Mouse (Mus musculus) CH12.LX (cell line): ENCODE data around the gene Rnasek. TPM values are rescaled to one million over a fixed set of nuclear protein-coding genes. Genes with fewer than 3 reads are reported as not detected.

Experiments used
- DNase-seq: peaks from one replicate; pipeline ENCODE4 v3.0.0-alpha.2; 2013; ENCODE audit errors: extremely low read depth
- H3K27ac ChIP-seq: 2 replicates; pipeline ENCODE4 v1.5.1; 2012; ENCODE audit warnings: low read depth, mild to moderate bottlenecking, control low read depth, moderate library complexity; ENCODE audit not compliant: insufficient read depth
- H3K27me3 ChIP-seq: replicated peaks from 2 replicates; pipeline ENCODE3; 2012; ENCODE audit warnings: inconsistent platforms
- H3K36me3 ChIP-seq, 2 experiments: replicated peaks in 1 of 2; 2 replicates each; pipeline versions ENCODE3 to v1.6.1; 2012; ENCODE audit warnings: inconsistent platforms in 1 of 2, low read length in 1 of 2, mild to moderate bottlenecking in 1 of 2, mixed read lengths in 1 of 2, moderate library complexity in 1 of 2; ENCODE audit not compliant: control insufficient read depth in 1 of 2, insufficient read depth in 1 of 2
- H3K4me1 ChIP-seq, 2 experiments: 2 replicates each; pipeline ENCODE4 v1.6.1; 2012; ENCODE audit warnings: inconsistent platforms in 1 of 2, moderate library complexity in 1 of 2; ENCODE audit not compliant: insufficient read depth in 2 of 2, control insufficient read depth in 1 of 2
- H3K4me2 ChIP-seq: 2 replicates; pipeline ENCODE4 v1.6.1; 2012; ENCODE audit warnings: low read depth, mild to moderate bottlenecking, control low read depth; ENCODE audit not compliant: poor library complexity, insufficient read depth, severe bottlenecking
- H3K4me3 ChIP-seq, 3 experiments: fragments of 150-350 bp in 1 of 3; sonication (generic) in 1 of 3; replicated peaks in 1 of 3; 2 replicates each; pipeline versions ENCODE3 to v1.5.1; 2011 to 2012; ENCODE audit warnings: low read depth in 2 of 3, low read length in 2 of 3, mild to moderate bottlenecking in 2 of 3, moderate library complexity in 2 of 3, control low read depth in 1 of 3, improper control_type of control experiment in 1 of 3, inconsistent platforms in 1 of 3, mixed read lengths in 1 of 3; ENCODE audit not compliant: poor library complexity in 1 of 3
- H3K79me2 ChIP-seq: replicated peaks from 2 replicates; pipeline ENCODE4 v1.6.1; 2012; ENCODE audit warnings: mild to moderate bottlenecking, moderate library complexity; ENCODE audit not compliant: control insufficient read depth, poor library complexity, insufficient read depth, severe bottlenecking; ENCODE audit errors: extremely low read depth
- H3K9ac ChIP-seq: 2 replicates; pipeline ENCODE4 v1.6.1; 2012; ENCODE audit warnings: low read depth, mild to moderate bottlenecking, control low read depth, moderate library complexity; ENCODE audit not compliant: insufficient read depth
- H3K9me3 ChIP-seq: replicated peaks from 2 replicates; pipeline ENCODE3; 2012; ENCODE audit warnings: low read length, inconsistent platforms, mixed read lengths
- ELF1 ChIP-seq: IDR thresholded peaks from 2 replicates; pipeline ENCODE4 v1.6.1; 2014; ENCODE audit warnings: low read depth, mild to moderate bottlenecking, inconsistent platforms, low read length, improper control_type of control experiment
- GABPA ChIP-seq: IDR thresholded peaks from 2 replicates; pipeline ENCODE4 v1.6.1; 2012; ENCODE audit warnings: low read depth, low read length, improper control_type of control experiment, inconsistent platforms; ENCODE audit not compliant: insufficient replicate concordance
- HCFC1 ChIP-seq: IDR thresholded peaks from 2 replicates; pipeline ENCODE4 v1.6.1; 2012; ENCODE audit warnings: low read depth, mild to moderate bottlenecking, inconsistent platforms, low read length, improper control_type of control experiment
- JUN ChIP-seq: IDR thresholded peaks from 2 replicates; pipeline ENCODE4 v1.6.1; 2011; ENCODE audit warnings: low read depth, mild to moderate bottlenecking, low read length, improper control_type of control experiment, moderate library complexity; ENCODE audit not compliant: insufficient read depth
- MAZ ChIP-seq: IDR thresholded peaks from 2 replicates; pipeline ENCODE4 v1.6.1; 2012; ENCODE audit warnings: low read depth, mild to moderate bottlenecking, inconsistent platforms, low read length, improper control_type of control experiment, moderate library complexity
- MYC ChIP-seq: IDR thresholded peaks from 2 replicates; pipeline ENCODE4 v1.6.1; 2011; ENCODE audit warnings: low read depth, mild to moderate bottlenecking, improper control_type of control experiment, low read length
- POLR2A ChIP-seq: IDR thresholded peaks from 2 replicates; pipeline ENCODE4 v1.6.1; 2011; ENCODE audit warnings: low read depth, mild to moderate bottlenecking, improper control_type of control experiment, low read length
- SIN3A ChIP-seq: IDR thresholded peaks from 2 replicates; pipeline ENCODE4 v1.6.1; 2012; ENCODE audit warnings: low read length, improper control_type of control experiment, inconsistent platforms
- TCF12 ChIP-seq: IDR thresholded peaks from 2 replicates; pipeline ENCODE4 v1.6.1; 2014; ENCODE audit warnings: low read depth, mild to moderate bottlenecking, inconsistent platforms, low read length, improper control_type of control experiment
- USF1 ChIP-seq: IDR thresholded peaks from 2 replicates; pipeline ENCODE4 v1.6.1; 2014; ENCODE audit warnings: low read depth, mild to moderate bottlenecking, inconsistent platforms, low read length, improper control_type of control experiment
- ZC3H11A ChIP-seq: IDR thresholded peaks from 2 replicates; pipeline ENCODE4 v1.6.1; 2012; ENCODE audit warnings: low read depth, mild to moderate bottlenecking, inconsistent platforms, low read length, improper control_type of control experiment
- ZMIZ1 ChIP-seq: IDR thresholded peaks from 2 replicates; pipeline ENCODE4 v1.6.1; 2012; ENCODE audit warnings: low read depth, mild to moderate bottlenecking, inconsistent platforms, low read length, improper control_type of control experiment
- dilution Hi-C: fragments of 300-500 bp; cut with MboI; formaldehyde crosslinking; loops from 2 replicates; pipeline ENCODE4 v1.14.3; 2020; ENCODE audit warnings: low sequenced_read_pairs; ENCODE audit not compliant: extremely low pct_unique_long_range_greater_than_20kb, extremely low pct_ligation_motif_present
- in situ Hi-C: fragments of 300-500 bp; cut with MboI; formaldehyde crosslinking; loops from 3 replicates; pipeline ENCODE4 v1.14.3; 2019; ENCODE audit warnings: low sequenced_read_pairs, low pct_ligation_motif_present, low pct_unique_long_range_greater_than_20kb, mixed read lengths
- polyA plus RNA-seq: library from polyadenylated mRNA; unstranded; fragments of >175 nt; gene quantifications from 2 replicates; pipeline ENCODE4 v1.2.1, GENCODE M21; 2012; ENCODE audit warnings: low read depth; ENCODE audit not compliant: insufficient read length
- total RNA-seq, 2 experiments: library from RNA; depleted of rRNA; stranded (reverse); fragments of 300-350 nt in 1 of 2; fragments of >200 nt in 1 of 2; gene quantifications; 2 replicates each; pipeline ENCODE4 v1.2.3; 2012 to 2014

The Rnasek gene
- total and polyA plus RNA-seq, 3 experiments: 9.1 to 91.3 (median 25.6) TPM

DNA sequence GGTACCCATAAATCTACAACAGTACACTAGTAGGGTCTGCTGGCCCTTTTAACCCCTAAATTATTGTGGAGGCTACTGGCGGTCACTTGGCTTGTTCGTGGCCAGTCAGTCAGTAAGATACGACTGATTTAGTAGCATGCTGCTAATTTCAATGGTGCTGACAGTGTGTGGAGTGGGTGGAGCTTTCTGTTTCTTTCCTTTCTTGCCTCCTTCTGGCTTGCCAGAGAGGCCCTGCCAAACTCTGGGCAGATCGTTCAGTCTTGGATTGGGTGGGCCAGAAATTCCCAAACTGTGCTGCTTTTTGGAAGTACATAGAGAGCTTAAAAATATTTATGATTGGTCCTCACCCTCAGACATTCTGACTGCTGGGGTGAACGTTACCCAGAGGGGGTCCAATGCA, 12.5 kb downstream of the Rnasek start:
- peaks cover 2% of the 10 kb centered on the region for H3K27me3 ChIP-seq
- no peak overlapping the region for H3K4me3 ChIP-seq
- no peak overlapping the region for H3K9ac ChIP-seq
- H3K36me3 ChIP-seq: peaks cover 0 to 14% of the 10 kb centered on the region in 2 experiments
- no peak overlapping the region for H3K4me2 ChIP-seq
- H3K9me3 ChIP-seq: no peaks in the 10 kb centered on the region
- H3K4me1 ChIP-seq: peaks cover 3 to 34% of the 10 kb centered on the region in 2 experiments; a peak in 3 of 4 replicates
- no peak for TF ChIP-seq ELF1
- TF ChIP-seq SIN3A: no peak
- no peak for TF ChIP-seq POLR2A
- TF ChIP-seq GABPA: no peak
- TF ChIP-seq MAZ: no peak
- TF ChIP-seq JUN: no peak
- in situ Hi-C loops (loop anchor here (25.0 kb wide), 2 partner anchors 385 to 535 kb away; partner anchors contain the start of genes 4930544D05Rik, Chrne and Zfp3), dilution Hi-C loops (no loop called here)
- H3K79me2 ChIP-seq: no peaks in the 10 kb centered on the region
- H3K27ac ChIP-seq: no peak overlapping the region
- no peak for DNase-seq

- peaks cover 2% of the 10 kb centered on the region for H3K27me3 ChIP-seq
- H3K9me3 ChIP-seq: no peaks in the 10 kb centered on the region
- no peak overlapping the region for H3K9ac ChIP-seq
- H3K4me2 ChIP-seq: no peak overlapping the region
- no peak overlapping the region for H3K4me3 ChIP-seq
- dilution Hi-C loops: no loop called here
- H3K36me3 ChIP-seq: peaks cover 0 to 14% of the 10 kb centered on the region in 2 experiments
- H3K79me2 ChIP-seq: no peaks in the 10 kb centered on the region
- no peak overlapping the region for H3K27ac ChIP-seq
- DNase-seq: no peak
- in situ Hi-C loops: loop anchor here (25.0 kb wide), 2 partner anchors 386 to 536 kb away; partner anchors contain the start of genes 4930544D05Rik, Chrne and Zfp3
- TF ChIP-seq ZC3H11A (no peak), USF1 (no peak), TCF12 (no peak), HCFC1 (no peak), ZMIZ1 (no peak)
- TF ChIP-seq, all 38 proteins: peak for 0
- peaks cover 4 to 38% of the 10 kb centered on the region in 2 experiments; a peak in 3 of 4 replicates for H3K4me1 ChIP-seq
These were observed 13.1 kb downstream of the Rnasek start for GRCm38 (mm10) chr11:70226602-70226890.

- DNase-seq: no peak
- Histone ChIP-seq H3K4me2 (no peak overlapping the region), H3K27ac (no peak overlapping the region), H3K27me3 (peaks cover 2% of the 10 kb centered on the region), H3K4me1 (peaks cover 4 to 33% of the 10 kb centered on the region in 2 experiments; a peak in 3 of 4 replicates), H3K9me3 (no peaks in the 10 kb centered on the region), H3K9ac (no peak overlapping the region), H3K36me3 (peaks cover 0 to 14% of the 10 kb centered on the region in 2 experiments), H3K79me2 (no peaks in the 10 kb centered on the region), H3K4me3 (no peak overlapping the region)
- TF ChIP-seq MYC: no peak
- no peak for TF ChIP-seq ELF1
- TF ChIP-seq TCF12: no peak
- in situ Hi-C loops: loop anchor here (25.0 kb wide), 2 partner anchors 386 to 536 kb away; partner anchors contain the start of genes 4930544D05Rik, Chrne and Zfp3
- dilution Hi-C loops: no loop called here
These were observed 13.6 kb downstream of the Rnasek start for GRCm38 (mm10) chr11:70225798-70226601.
